ENCODE assay signal across 17 mouse cellular contexts in genomic region chr12:107127591-107127990, GRCm38 (mm10).
"Had no signal": no experiment of that assay in that cellular context is flagged by ENCODE, and none has a peak within 500 bp of the region (broad histone marks: within the 10 kb centered on the region; RNA-seq: fewer than 3 reads in every experiment).

No protein-coding gene starts in this region.

- H3K27me3 ChIP-seq: limb, embryonic 12.5 days; limb, embryonic 15.5 days; midbrain, embryonic 12.5 days; midbrain, embryonic 15.5 days; neural tube, embryonic 13.5 days had no signal

- H3K4me1 ChIP-seq: midbrain, embryonic 12.5 days; midbrain, embryonic 15.5 days had no signal

- DNase-seq: kidney, adult 18-20 months; kidney, adult 9 months; kidney, postnatal 14 days; kidney, postnatal 4 days; left cerebral cortex, postnatal 4 days; liver, postnatal 0 days; lung, embryonic 14.5 days; lung, postnatal 10 days; lung, postnatal 36 days; retina, postnatal 1 day had no signal

- ATAC-seq: intestine, embryonic 16.5 days; liver, postnatal 0 days; midbrain, embryonic 15.5 days had no signal

- H3K36me3 ChIP-seq: limb, embryonic 12.5 days; limb, embryonic 15.5 days; midbrain, embryonic 12.5 days; midbrain, embryonic 15.5 days; neural tube, embryonic 13.5 days had no signal

- H3K27ac ChIP-seq: limb, embryonic 12.5 days; limb, embryonic 15.5 days; liver, embryonic 14.5 days; midbrain, embryonic 12.5 days; midbrain, embryonic 15.5 days; neural tube, embryonic 13.5 days had no signal

- H3K4me3 ChIP-seq: limb, embryonic 12.5 days; limb, embryonic 15.5 days; midbrain, embryonic 12.5 days; midbrain, embryonic 15.5 days; neural tube, embryonic 13.5 days had no signal
